Mouse (Mus musculus): ENCODE results near the gene Dis3l2. TPM values are rescaled to one million over a fixed set of nuclear protein-coding genes. Genes with fewer than 3 reads are reported as not detected.
A peak's percentile ranks its signal among the peaks of the same experiment; 100 is the strongest.

Gene Dis3l2
- total RNA-seq, 2 experiments from 2014 or later: 23.5 to 25.6 TPM

- DNase-seq (ENCODE audit: low spot score in 2 of 2): no peak
- intact Hi-C loops (cut with DNase I): no loop called here
Measured at GRCm38 (mm10) chr1:86998051-86998450, 294.4 kb downstream of the Dis3l2 start.

- intact Hi-C loops (cut with DNase I): no loop called here
- peak in 1 of 2 experiments; percentile 44 for DNase-seq (ENCODE audit: low spot score in 2 of 2)
Measured at GRCm38 (mm10) chr1:87001365-87001764, 297.8 kb downstream of the Dis3l2 start.

- DNase-seq (ENCODE audit: low spot score in 2 of 2): no peak
- intact Hi-C loops (cut with DNase I): no loop called here
Measured at GRCm38 (mm10) chr1:87002545-87003168, 299.0 kb downstream of the Dis3l2 start.

DNA sequence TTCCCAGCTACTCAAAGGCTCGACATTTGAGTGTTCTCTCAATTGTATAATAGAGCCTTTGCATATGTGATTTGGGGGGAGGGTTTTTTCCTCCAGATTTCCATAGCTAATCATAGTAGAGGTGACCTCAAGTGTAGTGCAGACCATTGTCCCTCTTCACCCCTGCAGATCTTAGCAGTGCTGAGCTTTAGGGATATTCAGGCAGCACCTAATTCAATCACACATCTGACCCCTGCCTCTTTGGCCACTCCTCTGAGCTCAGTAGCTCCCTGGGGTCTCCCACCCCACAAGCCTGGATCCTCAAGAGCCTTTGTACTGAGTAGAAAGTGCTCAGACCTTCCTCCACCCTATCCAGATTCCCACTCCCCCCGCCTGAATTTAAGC is 299.6 kb downstream of the Dis3l2 start:
- DNase-seq (ENCODE audit: low spot score in 2 of 2): no peak
- intact Hi-C loops (cut with DNase I): no loop called here

- intact Hi-C loops (cut with DNase I): no loop called here
- no peak for DNase-seq (ENCODE audit: low spot score in 2 of 2)
Measured at GRCm38 (mm10) chr1:87006425-87006824, 302.8 kb downstream of the Dis3l2 start.

GRCm38 (mm10) chr1:87008211-87008610 is 304.6 kb downstream of the Dis3l2 start:
- intact Hi-C loops (cut with DNase I): no loop called here
- no peak for DNase-seq (ENCODE audit: low spot score in 2 of 2)

DNA sequence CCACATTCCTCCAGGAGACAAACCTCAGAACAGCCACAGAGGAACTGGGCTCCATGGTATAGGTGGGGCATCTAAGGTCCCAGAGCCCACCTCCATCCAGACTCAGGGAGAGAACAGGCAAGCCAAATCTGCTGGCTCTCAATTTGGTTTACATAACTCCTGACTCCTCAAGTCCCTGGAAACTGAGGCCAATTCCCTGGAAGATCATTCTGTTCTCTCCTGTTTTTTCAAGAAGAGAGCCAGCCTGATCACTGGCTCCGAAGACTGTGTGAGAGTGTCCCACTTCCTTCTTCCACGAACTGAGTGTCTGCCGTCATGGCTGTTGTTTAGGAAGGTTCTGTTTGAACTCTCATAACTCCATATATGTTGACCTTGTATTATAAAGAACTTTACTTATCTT is 305.5 kb downstream of the Dis3l2 start:
- intact Hi-C loops (cut with DNase I): no loop called here
- no peak for DNase-seq (ENCODE audit: low spot score in 2 of 2)

DNA sequence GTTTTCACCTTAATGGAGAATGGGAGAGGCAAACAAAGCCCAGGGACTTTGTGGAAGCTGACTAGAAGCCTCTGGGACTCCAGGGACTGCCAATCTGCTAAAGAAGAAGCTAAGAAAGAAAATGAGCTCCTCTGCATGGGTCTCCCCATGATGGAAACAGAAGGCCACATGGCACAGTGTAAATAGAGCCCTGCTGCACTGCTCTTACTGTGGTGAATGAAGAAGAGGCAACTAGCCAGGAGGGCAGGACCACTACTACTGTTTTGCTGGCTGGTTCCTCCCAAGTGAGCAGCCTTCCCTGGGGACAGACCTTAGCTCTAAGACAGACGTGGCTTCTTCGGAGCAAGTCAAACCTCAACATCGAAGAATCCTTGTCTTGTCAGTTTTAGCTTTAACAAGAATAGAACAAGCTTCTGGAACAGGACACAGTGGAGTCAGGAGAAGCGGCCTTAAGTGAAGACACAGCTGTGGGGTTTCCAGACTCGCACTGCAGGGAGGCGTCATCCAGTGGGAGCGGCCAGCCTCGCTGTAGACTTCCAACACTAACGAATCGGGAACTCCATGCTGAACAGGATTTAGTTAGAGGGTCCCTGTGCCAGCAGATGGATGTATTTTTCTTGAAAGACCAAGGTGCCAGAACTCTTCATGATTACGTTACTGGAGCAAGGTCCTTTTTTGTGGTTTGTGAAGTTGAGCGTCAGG is 307.2 kb downstream of the Dis3l2 start:
- intact Hi-C loops (cut with DNase I): no loop called here
- peak in 1 of 2 experiments; percentile 53 for DNase-seq (ENCODE audit: low spot score in 2 of 2)

- intact Hi-C loops (cut with DNase I): no loop called here
- DNase-seq (ENCODE audit: low spot score in 2 of 2): no peak
Measured at GRCm38 (mm10) chr1:87011718-87012117, 308.1 kb downstream of the Dis3l2 start.

GRCm38 (mm10) chr1:87012606-87013005 is 309.0 kb downstream of the Dis3l2 start:
- intact Hi-C loops (cut with DNase I): no loop called here
- no peak for DNase-seq (ENCODE audit: low spot score in 2 of 2)

GRCm38 (mm10) chr1:87020714-87021113 is 317.1 kb downstream of the Dis3l2 start:
- DNase-seq (ENCODE audit: low spot score in 2 of 2): no peak
- intact Hi-C loops (cut with DNase I): no loop called here

- intact Hi-C loops (cut with DNase I): no loop called here
- DNase-seq (ENCODE audit: low spot score in 2 of 2): no peak
Measured at GRCm38 (mm10) chr1:87021584-87021983, 318.0 kb downstream of the Dis3l2 start.

- no peak for DNase-seq (ENCODE audit: low spot score in 2 of 2)
- intact Hi-C loops (cut with DNase I): no loop called here
Measured at GRCm38 (mm10) chr1:87023291-87024170, 319.9 kb downstream of the Dis3l2 start.

DNA sequence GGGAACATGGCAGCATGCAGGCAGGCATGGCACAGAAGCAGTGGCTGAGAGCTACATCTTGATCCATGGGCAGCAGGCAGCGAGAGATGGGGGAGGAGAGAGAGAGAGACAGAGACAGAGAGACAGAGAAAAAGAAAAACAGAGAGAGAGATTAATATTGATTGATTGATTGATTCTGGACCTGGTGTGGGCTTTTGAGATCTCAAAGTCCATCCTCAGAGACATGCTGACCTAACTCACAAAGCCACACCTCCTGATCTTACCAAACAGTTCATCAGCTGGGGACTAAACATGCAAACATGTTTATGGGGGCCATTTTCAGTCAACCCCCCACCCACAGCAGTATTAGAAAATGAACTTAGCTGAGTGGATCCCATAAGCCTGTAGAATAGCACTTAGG is 321.4 kb downstream of the Dis3l2 start:
- DNase-seq (ENCODE audit: low spot score in 2 of 2): no peak
- intact Hi-C loops (cut with DNase I): no loop called here

- DNase-seq (ENCODE audit: low spot score in 2 of 2): no peak
- intact Hi-C loops (cut with DNase I): no loop called here
Measured at GRCm38 (mm10) chr1:87028786-87029185, 325.2 kb downstream of the Dis3l2 start.

DNA sequence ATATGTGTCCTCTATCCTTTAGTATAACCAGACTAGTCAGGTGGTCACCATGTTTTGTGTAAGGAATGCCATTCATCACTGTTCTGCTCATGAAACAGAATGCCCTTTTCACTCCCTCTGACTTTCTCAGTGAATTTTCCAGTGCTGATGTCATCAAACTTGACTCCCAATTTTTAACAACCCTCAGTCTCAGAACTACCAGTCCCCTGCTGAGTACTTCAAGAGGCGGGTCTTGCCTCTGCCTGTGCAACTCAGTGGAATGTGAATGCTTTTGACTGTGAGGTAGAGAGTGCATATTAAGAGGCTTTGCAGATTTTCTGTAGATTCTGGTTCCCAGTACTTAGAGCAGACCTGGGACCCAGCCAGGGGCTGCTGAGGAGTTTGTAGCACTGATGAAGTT is 327.0 kb downstream of the Dis3l2 start:
- intact Hi-C loops (cut with DNase I): no loop called here
- no peak for DNase-seq (ENCODE audit: low spot score in 2 of 2)

GRCm38 (mm10) chr1:87032466-87032865 is 328.9 kb downstream of the Dis3l2 start:
- intact Hi-C loops (cut with DNase I): no loop called here
- no peak for DNase-seq (ENCODE audit: low spot score in 2 of 2)

- peak in 1 of 2 experiments; percentile 18 for DNase-seq (ENCODE audit: low spot score in 2 of 2)
- intact Hi-C loops (cut with DNase I): no loop called here
Measured at GRCm38 (mm10) chr1:87035532-87036161, 332.0 kb downstream of the Dis3l2 start.

DNA sequence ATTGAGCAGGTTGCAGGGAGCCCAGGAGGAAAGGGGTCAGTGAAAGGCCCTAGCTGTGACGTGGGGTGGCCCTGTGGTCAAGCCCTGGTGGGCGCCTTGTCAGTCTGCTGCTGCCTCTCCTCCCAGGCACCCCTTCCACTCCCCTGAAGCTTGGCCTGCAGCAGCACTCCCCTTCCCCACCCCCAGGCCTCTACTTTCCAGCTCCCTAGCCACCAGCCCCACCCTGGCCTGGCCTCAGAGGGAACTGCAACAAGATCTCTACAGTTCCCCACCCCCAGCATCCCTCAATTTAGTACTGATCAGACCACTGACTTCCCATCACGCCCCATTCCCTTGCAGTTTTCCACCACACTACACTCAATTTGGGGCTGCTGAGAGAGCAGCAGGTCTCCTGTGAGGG is 332.7 kb downstream of the Dis3l2 start:
- intact Hi-C loops (cut with DNase I): no loop called here

GRCm38 (mm10) chr1:87038477-87039070 is 335.0 kb downstream of the Dis3l2 start:
- no peak for DNase-seq (ENCODE audit: low spot score in 2 of 2)
- intact Hi-C loops (cut with DNase I): no loop called here

More for the DNA sequence above, 332.7 kb downstream of the Dis3l2 start:
- DNase-seq (ENCODE audit: low spot score in 2 of 2): no peak

Measured in left cerebral cortex, postnatal 25 days (tissue).